ENCODE assay signal across 16 mouse cellular contexts in the genomic region with DNA sequence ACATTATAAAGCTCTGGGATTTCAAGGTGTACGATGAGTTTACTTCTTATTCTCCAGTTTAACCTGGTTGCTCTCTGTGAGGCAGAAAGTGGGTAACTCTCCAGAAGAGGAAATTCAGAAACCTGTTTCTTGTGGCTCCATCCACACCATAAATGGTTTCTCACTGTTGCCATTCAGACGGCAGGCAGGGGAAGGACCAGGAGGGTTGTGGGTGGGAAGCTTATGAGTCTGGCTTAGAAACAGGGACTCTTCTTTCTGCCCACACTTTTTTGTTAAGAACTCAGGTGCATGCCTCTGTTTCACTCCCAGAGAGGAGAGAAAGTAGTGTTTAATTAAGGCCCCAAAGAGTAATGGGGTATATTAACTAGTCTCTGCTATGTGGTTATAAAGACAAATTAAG.
DNase-seq lines count a peak whose midpoint lies in the region; ATAC-seq and TF ChIP-seq lines count a peak whose summit lies in the region.
"Had no signal": no experiment of that assay in that cellular context is flagged by ENCODE, and none has a peak within 500 bp of the region (broad histone marks: within the 10 kb centered on the region; RNA-seq: fewer than 3 reads in every experiment).

No protein-coding gene starts in this region.

- H3K27ac ChIP-seq in stomach, embryonic 14.5 days (ENCODE audit: low read length), result peak overlapping the region; percentile 79; the same call in 1 of the 2 replicates
- H3K27ac ChIP-seq in stomach, postnatal 0 days (replicated peaks), result no peak overlapping the region

- TF ChIP-seq CTCF in stomach, postnatal 0 days (IDR thresholded peaks at IDR 0.05; ENCODE audit: low read depth), result no peak

- H3K27me3 ChIP-seq in stomach, embryonic 14.5 days (ENCODE audit: control insufficient read depth, insufficient read depth, low read length), result no peaks in the 10 kb centered on the region
- H3K27me3 ChIP-seq in stomach, postnatal 0 days (ENCODE audit: control insufficient read depth, insufficient read depth, low read length), result no peaks in the 10 kb centered on the region
- H3K27me3 ChIP-seq: CH12.LX, Patski had no signal

- peak; percentile 71 for ATAC-seq in frontal cortex, adult (ENCODE audit: low TSS enrichment)
- ATAC-seq in stomach, embryonic 14.5 days (ENCODE audit: insufficient number of reproducible peaks, insufficient read depth, low FRiP score, low read depth), result no peak
- no peak for ATAC-seq in stomach, postnatal 0 days (ENCODE audit: low FRiP score, low TSS enrichment)
- ATAC-seq: activated CD4-positive, CD25-positive, alpha-beta regulatory T cell, adult 4 months; CD4-positive, CD25-positive, alpha-beta regulatory T cell, adult 4 months; Patski had no signal

- H3K4me3 ChIP-seq in stomach, embryonic 14.5 days (ENCODE audit: low read depth, low read length), result no peak overlapping the region
- H3K4me3 ChIP-seq in stomach, postnatal 0 days (ENCODE audit: low read depth, low read length), result no peak overlapping the region

- no peaks in the 10 kb centered on the region for H3K36me3 ChIP-seq in stomach, embryonic 14.5 days (ENCODE audit: control insufficient read depth, insufficient read depth, low read length)
- H3K36me3 ChIP-seq in stomach, postnatal 0 days (ENCODE audit: control insufficient read depth, insufficient read depth, low read length), result no peaks in the 10 kb centered on the region
- H3K36me3 ChIP-seq: G1E had no signal

- 59% methylated on average over 2 of the region's 2 CpGs for WGBS in stomach, embryonic 14.5 days
- WGBS in stomach, postnatal 0 days, result 62% methylated on average over 2 of the region's 2 CpGs

- H3K4me2 ChIP-seq in stomach, embryonic 14.5 days (replicated peaks; ENCODE audit: low read depth, low read length), result no peak overlapping the region
- H3K4me2 ChIP-seq in stomach, postnatal 0 days (replicated peaks; ENCODE audit: low read depth), result no peak overlapping the region

- no peak for TF ChIP-seq EP300 in stomach, postnatal 0 days (optimal IDR thresholded peaks at IDR 0.05)

- no peak overlapping the region for H3K9ac ChIP-seq in stomach, embryonic 14.5 days (replicated peaks; ENCODE audit: low read depth, low read length)
- H3K9ac ChIP-seq in stomach, postnatal 0 days (ENCODE audit: low read length), result no peak overlapping the region

- no peak for DNase-seq in frontal cortex, postnatal 25 days (ENCODE audit: low spot score in 2 of 2)
- DNase-seq in stomach, postnatal 0 days (ENCODE audit: low spot score), result no peak
- DNase-seq in brain, adult 2 months (ENCODE audit: low read depth, low spot score), result peak; percentile 56
- no peak for DNase-seq in cerebellum, postnatal 25 days
- DNase-seq: adrenal gland, adult 2 months; adrenal gland, adult 8-10 months; B cell, adult 2 months; cerebellum, adult 11 months; cerebellum, adult 11-12 months had no signal

- H3K4me1 ChIP-seq in stomach, embryonic 14.5 days (ENCODE audit: control insufficient read depth, insufficient read depth, low read length), result 0 out of 2 replicates have a peak, but pooled peaks cover 2% of the 10 kb centered on the region
- H3K4me1 ChIP-seq in stomach, postnatal 0 days (replicated peaks; ENCODE audit: control insufficient read depth, insufficient read depth), result no peaks in the 10 kb centered on the region

- no peaks in the 10 kb centered on the region for H3K9me3 ChIP-seq in stomach, embryonic 14.5 days (ENCODE audit: control insufficient read depth, low read depth, low read length)
- H3K9me3 ChIP-seq in stomach, postnatal 0 days (ENCODE audit: control insufficient read depth, low read length), result no peaks in the 10 kb centered on the region
- H3K9me3 ChIP-seq: G1E had no signal
